Mouse (Mus musculus) layer of hippocampus, postnatal 14 days (tissue): Measurements from ENCODE around the gene Gm10799. TPM values are rescaled to one million over a fixed set of nuclear protein-coding genes. Genes with fewer than 3 reads are reported as not detected.
"Not testable (repeated sequence)": the region's sequence is repeated elsewhere in the genome, so short reads cannot be mapped to it uniquely, and the experiment has no call there.

ENCODE experiments used
- DNase-seq, 2 experiments: peaks; one replicate each; pipeline ENCODE4 v3.0.0; 2021 to 2022; ENCODE audit warnings: low spot score in 2 of 2, mixed read lengths in 1 of 2
- total RNA-seq, 2 experiments: library from RNA; stranded (reverse); gene quantifications; 2 replicates each; pipeline ENCODE4 v1.2.3; 2021

Gm10799 gene
- total RNA-seq, 2 experiments from 2014 or later = not detected

DNA sequence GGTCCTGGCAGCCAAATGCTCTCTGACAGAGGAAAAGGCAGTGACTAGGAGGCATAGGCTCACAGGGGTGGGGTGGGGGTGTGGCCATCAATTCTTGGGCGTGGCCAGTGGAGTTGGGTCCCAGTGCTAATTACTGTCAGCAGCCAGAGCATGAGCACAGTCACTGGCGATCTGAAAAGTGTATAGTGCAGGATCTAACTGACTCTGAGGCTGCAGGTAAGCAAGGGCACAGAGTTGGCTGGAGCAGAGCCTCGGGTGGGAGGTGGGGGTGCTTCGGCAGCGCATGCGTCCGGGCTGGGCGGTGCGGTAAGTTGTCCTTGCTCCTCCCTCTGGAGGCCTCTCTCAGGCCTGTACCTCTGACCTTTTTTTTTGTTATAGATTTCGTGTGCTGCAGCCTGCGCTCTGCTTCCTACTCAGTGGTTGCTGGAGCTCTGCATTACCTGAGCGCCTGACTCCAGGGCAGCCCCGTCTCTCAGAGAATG lies 1.4 kb upstream of the Gm10799 start, which contains the start of gene Cd59b:
Cd59b (plus strand) TSS at position 146 of the 482 bp plus-strand sequence.
- DNase-seq = no peak

DNA sequence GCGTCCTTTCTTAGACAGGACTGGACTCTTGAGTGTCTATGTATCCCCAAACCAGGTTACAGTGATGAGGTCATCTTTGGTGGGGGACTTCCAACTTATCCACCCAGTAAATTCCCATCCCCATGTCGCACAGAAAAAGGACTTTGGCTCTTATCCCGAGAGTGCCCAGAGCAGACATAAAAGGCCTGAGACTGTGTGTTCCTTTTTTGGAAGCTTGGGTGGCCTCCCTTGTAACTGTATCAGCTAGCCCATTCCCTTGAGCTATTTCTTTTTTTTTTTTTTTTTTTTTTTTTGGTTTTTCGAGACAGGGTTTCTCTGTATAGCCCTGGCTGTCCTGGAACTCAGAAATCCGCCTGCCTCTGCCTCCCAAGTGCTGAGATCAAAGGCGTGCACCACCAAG lies 2.8 kb downstream of the Gm10799 start, which contains the start of gene Gm10912:
Gm10912 (plus strand) TSS at position 301 of the 400 bp plus-strand sequence.
- DNase-seq = not testable (repeated sequence)

DNA sequence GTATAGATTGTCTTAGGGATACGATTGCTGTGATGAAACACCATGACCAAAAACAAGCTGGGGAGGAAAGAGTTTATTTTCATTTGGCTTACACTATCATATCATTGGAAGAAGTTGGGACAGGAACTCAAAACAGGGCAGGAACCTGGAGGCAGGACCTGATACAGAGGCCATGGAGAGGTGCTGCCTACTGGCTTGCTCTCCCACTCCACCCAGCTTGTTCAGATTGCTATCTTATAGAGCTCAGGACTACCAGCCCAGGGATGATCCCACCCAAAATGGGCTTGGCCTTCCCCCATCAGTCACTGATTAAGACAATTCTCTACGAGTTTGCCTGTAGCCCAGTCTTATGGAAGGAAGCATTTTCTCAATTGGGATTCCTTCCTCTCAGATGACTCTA lies 4.2 kb downstream of the Gm10799 start:
- no peak for DNase-seq

DNA sequence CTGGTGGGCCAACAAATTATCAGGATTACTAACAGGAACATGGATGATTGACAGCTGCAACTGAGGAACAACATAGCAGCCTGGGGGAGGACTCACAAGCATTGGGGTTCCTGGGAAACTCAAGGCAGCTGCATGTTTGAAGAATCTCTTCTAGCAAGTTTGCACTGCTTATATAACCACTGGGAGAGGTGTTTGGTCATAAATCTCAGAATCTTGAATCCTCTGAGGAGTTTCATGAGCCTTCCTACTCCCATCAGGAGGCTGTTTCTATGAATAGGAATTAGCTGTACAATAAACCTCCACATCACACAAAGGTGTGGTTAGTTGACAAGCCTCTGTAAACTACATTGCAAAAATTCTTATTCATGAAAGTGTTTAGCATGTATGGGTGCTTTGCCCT lies 5.7 kb downstream of the Gm10799 start:
- DNase-seq = no peak

DNA sequence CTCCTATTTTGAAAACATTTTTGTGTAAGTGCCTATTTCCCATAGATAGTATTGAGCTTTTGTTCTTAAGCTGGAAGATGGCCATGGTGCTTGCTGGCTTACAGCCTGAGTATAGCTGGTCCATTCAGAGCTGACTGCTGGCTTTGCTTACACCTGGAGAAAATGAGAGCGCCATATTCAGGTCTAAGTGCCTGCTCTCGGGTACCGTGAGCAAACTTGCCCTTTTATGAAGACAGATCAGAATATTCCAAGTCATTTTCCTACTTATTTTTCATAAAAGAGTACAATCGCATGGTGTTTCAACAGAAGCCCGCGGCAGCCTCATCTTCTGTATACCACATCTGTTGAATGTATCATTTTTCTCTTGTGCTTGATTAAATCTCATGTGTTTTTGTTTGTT lies 7.4 kb downstream of the Gm10799 start:
- no peak for DNase-seq

DNA sequence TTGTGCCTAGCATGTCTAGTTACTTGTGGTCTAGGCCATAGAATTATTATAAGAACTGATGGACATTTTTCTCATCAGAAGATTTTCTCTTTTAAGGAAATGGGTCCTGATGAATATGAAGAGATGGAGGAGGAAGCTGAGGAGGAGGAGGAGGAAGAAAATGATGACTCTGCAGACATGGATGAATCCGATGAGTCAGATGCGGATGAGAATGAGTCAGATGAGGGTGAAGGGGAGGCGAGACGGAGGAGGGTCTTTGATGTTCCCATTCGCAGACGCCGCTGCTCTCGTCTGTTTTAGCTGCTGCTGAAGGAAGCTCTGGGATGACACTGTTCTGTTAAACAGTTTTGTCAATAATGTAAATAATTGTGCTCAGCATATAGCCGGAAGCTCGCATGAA lies 8.6 kb downstream of the Gm10799 start:
- DNase-seq = no peak

DNA sequence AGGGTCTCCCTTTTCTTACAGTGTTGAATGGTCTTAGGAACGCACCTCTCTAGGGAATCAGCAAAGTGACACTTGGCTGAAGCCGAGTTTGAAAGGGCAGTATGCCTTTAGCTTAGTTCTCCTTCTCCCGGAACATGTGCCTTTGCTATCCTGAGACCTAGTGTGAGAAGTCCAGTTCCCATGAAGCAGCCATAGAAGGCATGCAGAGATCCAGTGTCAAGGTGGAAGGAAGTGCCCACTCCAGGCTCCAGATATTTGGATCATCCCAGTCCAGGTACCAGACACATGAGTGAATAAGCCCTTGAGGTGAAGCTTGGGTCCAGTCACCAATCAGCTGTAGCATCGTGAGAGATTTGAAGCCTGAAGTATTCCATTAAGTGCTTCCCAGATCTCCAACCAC lies 9.4 kb downstream of the Gm10799 start:
- no peak for DNase-seq

DNA sequence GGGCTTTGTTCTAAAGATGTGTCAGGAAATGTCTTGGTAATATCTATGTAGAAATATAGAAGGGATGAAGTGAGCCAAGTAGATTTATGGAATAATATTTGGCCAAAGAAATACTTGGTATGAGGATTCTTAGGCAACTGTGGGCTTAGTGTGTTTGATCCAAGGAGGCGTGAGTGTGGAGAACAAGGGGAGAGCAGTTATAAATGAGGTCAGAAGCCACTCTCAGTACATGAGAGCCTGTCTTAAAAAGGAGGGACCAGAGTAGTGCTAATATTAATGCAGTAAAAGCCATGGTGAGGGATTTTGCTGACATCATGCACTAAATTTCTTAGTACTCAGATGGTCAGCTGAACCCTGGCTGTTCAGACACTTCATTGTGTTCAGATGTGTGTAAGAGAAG lies 10.0 kb downstream of the Gm10799 start:
- no peak for DNase-seq

DNA sequence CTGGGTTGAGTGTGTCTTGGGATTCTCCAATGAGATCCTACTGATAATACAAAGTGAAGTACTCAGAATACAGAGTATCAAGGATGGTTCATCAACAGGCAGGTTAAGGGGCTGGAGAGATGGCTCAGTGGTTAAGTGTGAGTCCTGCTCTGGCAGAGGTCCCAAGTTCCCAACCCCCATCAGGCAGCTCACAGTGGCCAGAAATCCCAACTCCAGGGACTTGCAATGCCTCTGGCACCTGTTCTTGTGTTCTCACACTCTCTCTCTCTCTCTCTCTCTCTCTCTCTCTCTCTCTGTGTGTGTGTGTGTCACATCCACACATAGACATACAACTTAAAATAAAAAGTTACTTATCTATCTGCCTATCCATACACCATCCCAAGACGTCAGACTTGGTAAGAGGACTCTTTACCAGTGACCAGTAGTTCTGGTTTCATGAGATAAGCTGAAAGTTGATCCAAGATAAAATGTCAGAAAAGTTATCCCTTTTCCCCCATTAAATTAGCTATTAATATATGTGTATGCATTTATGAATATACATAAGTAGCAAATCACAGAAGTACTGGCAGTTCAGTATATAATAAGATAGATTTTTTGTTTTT lies 23.8 kb downstream of the Gm10799 start:
- no peak for DNase-seq

DNA sequence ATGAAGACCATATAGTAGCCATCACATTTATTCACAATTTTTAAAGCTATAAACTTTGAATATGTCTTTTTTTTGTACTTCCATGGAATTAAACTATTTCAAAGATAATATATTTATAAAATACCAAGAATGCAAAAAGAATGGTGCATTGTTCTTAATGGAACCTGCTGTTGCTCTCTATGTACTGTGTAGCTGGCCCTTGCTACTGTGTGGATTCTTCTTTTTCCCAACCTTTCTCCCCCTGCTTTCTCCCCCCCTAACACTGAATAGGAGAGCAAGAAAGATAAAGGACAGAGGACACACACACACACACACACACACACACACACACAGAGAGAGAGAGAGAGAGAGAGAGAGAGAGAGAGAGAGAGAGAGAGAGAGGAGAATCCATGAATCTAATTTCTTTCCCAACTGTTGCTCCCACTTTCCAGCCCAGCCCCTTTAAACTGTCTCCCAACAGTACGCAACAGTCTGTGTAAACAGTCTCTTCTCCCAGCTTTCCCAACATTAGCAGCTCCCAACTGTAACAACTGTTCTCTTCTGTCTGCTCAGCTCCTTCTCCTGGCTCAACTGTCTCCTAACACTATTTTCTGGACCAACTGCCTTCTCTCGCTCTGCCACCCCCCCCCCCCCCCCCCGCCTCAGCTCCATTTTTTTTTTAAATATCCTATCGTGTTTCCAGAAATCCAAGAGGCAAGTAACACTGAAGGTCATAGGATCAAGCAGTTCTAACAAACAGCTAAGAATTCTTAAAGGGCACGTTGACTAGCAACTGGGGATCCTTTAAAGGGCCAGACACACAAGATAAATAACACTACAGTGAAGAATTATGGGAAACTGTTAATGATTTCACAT lies 24.5 kb downstream of the Gm10799 start:
- no peak for DNase-seq

DNA sequence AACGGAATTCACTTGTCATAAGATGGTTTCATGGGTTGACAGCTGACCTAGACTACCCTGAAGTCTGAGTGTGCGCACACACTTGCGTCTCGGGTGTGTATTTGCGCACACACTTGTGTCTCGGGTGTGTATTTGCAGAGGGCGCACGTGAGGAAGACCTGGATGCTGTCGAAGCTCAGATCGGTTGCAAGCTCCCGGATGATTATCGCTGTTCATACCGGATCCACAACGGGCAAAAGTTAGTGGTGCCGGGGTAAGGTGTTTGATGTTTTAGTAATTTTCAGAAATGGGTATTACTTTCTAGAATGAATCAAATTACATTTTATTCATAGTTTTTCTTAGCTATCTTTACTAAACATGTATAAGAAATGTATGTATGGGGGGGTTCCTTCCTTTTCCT lies 25.6 kb downstream of the Gm10799 start:
- no peak for DNase-seq

DNA sequence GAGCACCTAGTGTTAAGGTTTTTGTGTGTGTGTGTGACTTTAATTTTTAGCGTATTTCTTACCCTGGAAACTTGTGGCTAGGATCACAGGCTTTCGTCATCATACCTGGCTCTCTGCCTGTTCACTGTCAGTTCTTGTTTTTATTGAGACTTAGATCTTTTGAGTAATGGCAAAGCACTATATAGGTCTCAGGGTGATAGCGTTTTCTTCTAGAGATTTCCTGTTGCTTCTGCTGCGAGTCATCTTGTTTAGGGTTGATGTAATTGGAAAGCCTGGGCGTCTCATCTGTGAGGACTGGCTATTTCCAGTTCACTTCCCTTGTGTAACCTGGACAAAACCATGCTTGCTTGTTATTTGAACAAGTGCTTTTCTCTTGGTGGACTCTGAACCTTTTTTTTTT lies 26.7 kb downstream of the Gm10799 start:
- no peak for DNase-seq

DNA sequence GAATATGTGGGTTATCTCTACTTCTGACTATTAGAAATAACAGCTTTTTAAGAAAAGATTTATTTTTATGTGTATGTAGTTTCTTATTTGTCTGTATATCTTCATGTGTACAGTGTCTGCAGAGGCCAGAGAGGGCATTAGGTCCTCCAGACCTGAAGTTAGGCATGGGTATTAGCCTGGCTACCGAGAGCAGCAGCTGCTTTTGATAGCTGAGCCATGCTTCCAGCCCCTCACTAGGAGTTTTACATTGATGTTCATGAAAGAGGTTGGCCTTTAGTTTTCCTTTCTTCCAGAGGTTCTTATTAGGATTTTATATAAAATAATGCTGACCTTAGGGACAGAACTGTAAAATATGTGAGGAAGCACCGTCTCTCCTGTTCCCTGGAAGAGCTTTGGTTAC lies 30.1 kb downstream of the Gm10799 start:
- DNase-seq = no peak

DNA sequence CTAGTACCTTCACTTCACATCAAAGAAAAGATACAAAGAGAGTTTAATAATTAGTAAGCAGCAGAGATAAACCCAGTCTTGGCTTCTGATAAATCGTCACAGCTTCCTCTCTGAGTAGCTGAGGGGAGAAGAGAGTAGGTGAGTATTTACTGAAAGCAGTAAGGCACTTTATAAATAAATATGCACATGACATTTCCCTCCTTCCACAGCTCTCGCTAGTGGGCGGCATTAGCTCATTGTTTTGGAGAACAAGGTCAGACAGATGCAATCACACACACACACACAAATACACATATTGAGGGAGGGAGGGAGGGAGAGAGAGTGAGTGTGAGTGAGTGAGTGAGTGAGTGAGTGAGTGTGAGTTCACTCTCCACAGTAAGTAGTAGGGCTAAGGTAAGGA lies 32.0 kb downstream of the Gm10799 start:
- no peak for DNase-seq

DNA sequence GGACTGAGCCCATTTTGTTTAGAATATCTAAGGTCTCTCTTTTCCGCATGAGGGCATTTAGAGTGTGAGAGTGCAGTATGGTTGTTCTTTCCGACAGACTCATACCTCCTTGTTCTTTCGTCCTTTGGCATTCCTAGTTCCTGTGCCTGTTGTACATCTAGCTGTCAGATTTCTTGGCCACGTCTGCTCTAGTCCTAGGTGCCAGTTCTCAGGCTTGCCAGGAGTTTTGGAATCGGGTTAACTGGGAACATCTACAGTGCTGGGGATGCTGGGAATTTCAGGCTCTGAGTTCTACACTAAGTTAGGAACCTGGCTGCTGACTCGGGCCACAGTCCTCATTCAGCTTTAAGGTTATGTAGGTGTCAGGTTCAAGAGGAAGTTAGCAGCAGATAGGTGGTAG lies 32.8 kb downstream of the Gm10799 start:
- DNase-seq = no peak

DNA sequence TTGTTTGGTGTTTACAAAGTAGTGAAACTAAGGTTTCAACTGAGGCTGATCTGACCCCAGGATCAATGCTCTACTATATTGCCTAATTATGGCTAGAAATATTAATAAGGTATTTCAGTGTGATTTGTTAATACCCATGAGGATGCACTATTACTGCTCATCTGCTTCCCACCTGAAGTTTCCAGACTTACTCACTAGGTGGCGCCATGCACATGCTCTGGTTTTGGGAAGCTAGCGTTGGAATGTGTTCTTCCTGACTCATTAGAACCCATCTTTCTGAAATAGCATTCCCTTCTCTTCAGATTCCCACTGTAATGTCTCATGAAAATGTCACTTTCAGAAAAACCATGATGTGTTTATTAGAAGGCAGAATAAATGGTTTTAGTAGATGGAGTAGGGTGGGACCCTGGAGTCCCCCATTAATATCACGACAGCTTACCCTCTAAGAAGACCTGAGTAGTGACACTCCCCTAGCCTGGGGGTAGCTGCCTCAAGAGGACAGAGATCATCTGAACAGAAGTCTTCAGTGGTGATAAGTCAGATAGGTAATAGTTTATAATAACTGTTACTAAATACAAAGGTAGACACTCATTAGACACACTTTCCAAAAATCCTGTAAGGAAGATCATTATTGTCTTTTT lies 33.4 kb downstream of the Gm10799 start:
- peak; percentile 69 to 81 for DNase-seq

DNA sequence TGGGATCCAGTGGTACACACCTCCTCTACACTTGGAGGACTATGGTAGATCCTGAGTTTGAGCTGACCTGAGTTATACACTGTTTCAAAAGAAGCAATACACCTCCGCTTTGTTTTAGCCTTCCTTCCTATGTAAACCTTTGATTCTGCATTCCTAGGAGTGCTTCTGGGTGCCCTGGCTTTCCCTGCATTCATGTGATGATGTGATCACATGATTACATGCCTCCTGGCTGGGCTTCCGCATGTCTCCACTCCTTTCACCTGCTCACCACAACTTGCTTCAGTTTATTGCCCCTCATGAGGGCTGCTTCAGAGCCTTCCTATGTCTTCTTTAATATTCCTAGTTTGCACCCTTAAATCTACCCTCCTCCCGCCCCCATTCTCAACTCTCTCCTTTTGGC lies 36.3 kb downstream of the Gm10799 start:
- no peak for DNase-seq

DNA sequence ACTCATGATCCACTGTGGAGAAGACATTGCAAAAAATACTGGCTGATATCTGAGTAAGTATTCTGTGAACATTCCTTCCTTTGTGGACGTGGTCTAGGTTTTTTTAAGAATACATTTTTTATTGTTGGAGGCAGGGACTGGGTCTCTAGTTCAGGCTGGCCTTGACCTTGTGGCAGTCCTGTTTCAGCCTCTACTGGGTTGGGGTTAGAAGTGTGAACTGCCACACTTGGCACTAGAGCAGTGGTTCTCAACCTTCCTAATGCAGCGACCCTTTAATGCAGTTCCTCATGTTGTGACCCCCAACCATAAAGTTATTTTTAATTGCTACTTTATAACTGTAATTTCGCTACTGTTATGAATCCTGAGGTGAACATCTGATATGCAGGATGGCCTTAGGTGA lies 38.0 kb downstream of the Gm10799 start:
- DNase-seq = no peak

DNA sequence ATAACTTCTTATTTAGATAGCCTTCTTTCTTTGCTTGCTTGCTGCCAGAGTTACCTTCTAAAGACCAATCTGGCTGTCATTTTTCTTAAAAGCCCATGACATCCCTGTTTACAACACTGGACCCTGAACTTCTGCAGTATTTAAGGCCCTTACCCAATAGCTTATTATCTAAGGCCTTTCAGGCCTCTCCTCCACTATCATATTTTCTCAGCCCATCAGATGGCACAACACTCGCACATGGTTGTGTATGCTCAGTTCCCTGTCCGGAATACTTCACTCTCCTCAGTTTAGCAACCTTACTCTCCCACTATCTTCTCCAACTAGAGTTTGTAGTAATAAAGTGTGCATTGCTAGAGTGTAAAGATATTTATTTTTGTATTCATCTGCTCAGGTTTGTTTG lies 39.3 kb downstream of the Gm10799 start:
- no peak for DNase-seq

DNA sequence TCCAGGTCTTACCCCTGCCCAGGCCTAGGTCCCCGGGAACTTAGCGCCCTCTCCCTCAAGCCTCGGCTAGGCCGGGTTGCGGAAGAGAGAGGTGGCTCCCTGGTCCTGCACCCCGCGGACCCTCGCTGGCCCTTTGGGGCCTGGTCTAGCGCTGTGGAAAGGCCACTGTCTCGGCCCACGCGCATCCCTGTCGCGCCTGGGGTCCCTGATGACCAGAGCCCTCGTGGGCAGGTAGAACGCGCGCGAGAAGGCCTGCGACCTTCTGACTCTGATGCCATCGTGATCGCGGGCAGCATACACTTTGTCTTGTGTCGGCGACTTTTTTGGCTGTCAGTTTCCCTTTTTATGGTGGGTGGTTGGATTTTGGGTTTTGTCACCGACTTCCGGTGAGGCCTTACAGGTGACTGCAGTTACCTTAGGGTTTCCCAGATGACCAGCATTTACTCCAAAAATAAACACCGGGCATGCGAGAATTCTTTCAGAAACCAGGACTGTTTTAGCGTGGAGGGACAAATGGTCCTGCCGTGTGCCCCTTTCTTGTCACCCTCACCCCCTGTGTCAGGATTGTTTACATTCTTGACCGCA lies 40.1 kb downstream of the Gm10799 start, which contains the start of gene 4931422A03Rik:
4931422A03Rik (minus strand) TSS at position 223 of the 585 bp plus-strand sequence.
- DNase-seq = no peak

DNA sequence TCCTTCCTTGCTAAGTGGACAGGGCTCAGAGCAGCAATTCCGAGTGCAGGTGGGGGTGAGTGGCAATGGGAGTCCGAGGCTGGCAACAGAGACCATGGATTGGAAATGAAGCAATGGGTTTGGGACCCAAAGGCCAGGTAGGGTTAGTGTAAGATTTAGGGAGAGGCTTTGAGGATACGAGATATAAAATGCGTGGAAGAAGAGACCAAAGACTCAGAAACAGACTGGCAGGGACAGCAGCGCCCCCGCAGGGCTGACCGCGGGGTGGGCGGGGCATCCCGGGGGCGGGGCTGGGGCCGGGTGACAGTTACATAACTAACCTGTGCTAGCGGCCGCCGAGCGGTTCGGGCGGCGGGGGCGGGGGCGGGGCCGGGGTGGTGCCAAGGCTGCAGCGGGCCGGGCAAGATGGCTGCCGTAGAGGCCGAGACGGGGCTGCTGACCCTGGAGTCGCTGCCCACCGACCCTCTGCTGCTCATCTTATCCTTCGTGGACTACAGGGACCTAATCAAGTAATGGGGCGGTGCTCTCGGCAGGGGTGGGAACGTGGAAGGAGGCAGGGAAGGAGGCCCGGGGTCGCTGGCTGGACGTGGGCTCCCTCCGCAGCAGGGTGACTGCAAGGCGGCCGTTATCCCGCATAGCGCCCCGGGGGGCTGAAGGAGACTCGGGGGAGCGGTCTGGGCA lies 40.8 kb downstream of the Gm10799 start, which contains the start of gene Fbxo3:
Fbxo3 (plus strand) TSS at position 264 of the 681 bp plus-strand sequence.
- DNase-seq = peak; percentile 60 to 76
